Mouse (Mus musculus) heart, embryonic 15.5 days (tissue): ENCODE measurements around the gene Mtf1. TPM values are rescaled to one million over a fixed set of nuclear protein-coding genes. Genes with fewer than 3 reads are reported as not detected.

Experiments
- ATAC-seq: fragments of 200-750 bp; cut with Nextera tagmentation; replicated peaks from 2 replicates; pipeline ENCODE4 v1.8.0; 2017; ENCODE audit warnings: low read depth, moderate TSS enrichment; ENCODE audit not compliant: insufficient number of reproducible peaks, insufficient read depth, low FRiP score
- H3K27ac ChIP-seq: fragments of 300-500 bp; sonication (generic); 2 replicates; pipeline ENCODE4 v1.5.1; 2015; ENCODE audit warnings: mild to moderate bottlenecking, inconsistent platforms
- H3K27me3 ChIP-seq: fragments of 300-500 bp; sonication (generic); 2 replicates; pipeline ENCODE4 v1.6.1; 2015; ENCODE audit warnings: inconsistent platforms
- H3K36me3 ChIP-seq: fragments of 300-500 bp; sonication (generic); 2 replicates; pipeline ENCODE4 v1.6.1; 2015; ENCODE audit warnings: mild to moderate bottlenecking, inconsistent platforms
- H3K4me1 ChIP-seq: fragments of 300-500 bp; sonication (generic); replicated peaks from 2 replicates; pipeline ENCODE4 v1.6.1; 2015; ENCODE audit warnings: inconsistent platforms
- H3K4me2 ChIP-seq: fragments of 300-500 bp; sonication (generic); 2 replicates; pipeline ENCODE4 v1.6.1; 2015; ENCODE audit warnings: inconsistent platforms, mild to moderate bottlenecking, moderate library complexity
- H3K4me3 ChIP-seq: fragments of 300-500 bp; sonication (generic); 2 replicates; pipeline ENCODE4 v1.5.1; 2015; ENCODE audit warnings: mild to moderate bottlenecking, inconsistent platforms
- H3K9ac ChIP-seq: fragments of 300-500 bp; sonication (generic); 2 replicates; pipeline ENCODE4 v1.6.1; 2015; ENCODE audit warnings: mild to moderate bottlenecking, inconsistent platforms
- H3K9me3 ChIP-seq: fragments of 300-500 bp; sonication (generic); replicated peaks from 2 replicates; pipeline ENCODE4 v1.6.1; 2016; ENCODE audit warnings: inconsistent platforms
- WGBS: fragments of 180-500 bp; shearing (Covaris S2); methylation state at CpG from one replicate; pipeline ENCODE4 v1.1.7; 2015; ENCODE audit warnings: mixed read lengths; 5-methylcytosine and 5-hydroxymethylcytosine counted together
- polyA plus RNA-seq: library from polyadenylated mRNA; unstranded; fragments of >200 nt; fragmentation: Nextera tagmentation; extraction: Ambion mirVana; gene quantifications from 2 replicates; pipeline ENCODE4 v1.2.1, GENCODE M21; 2015

The Mtf1 gene
- polyA plus RNA-seq, 1 experiment from 2014 or later, result 10.1 TPM

GRCm38 (mm10) chr4:124825371-124825965, 23.6 kb downstream of the Mtf1 start:
- Histone ChIP-seq H3K27ac (no peak overlapping the region), H3K27me3 (no peaks in the 10 kb centered on the region), H3K4me2 (no peak overlapping the region), H3K4me3 (no peak overlapping the region), H3K4me1 (no peaks in the 10 kb centered on the region), H3K9ac (no peak overlapping the region), H3K36me3 (peaks cover 35% of the 10 kb centered on the region), H3K9me3 (no peaks in the 10 kb centered on the region)
- 95% methylated on average over 21 of the region's 21 CpGs for WGBS
- ATAC-seq, result no peak

- H3K9ac ChIP-seq, result no peak overlapping the region
- H3K27ac ChIP-seq, result no peak overlapping the region
- H3K27me3 ChIP-seq, result no peaks in the 10 kb centered on the region
- no peak overlapping the region for H3K4me2 ChIP-seq
- peaks cover 21% of the 10 kb centered on the region for H3K36me3 ChIP-seq
- H3K4me3 ChIP-seq, result no peak overlapping the region
- no peaks in the 10 kb centered on the region for H3K4me1 ChIP-seq
- whole genome bisulfite sequencing, result 63% methylated on average over 5 of the region's 5 CpGs
- ATAC-seq, result no peak
- H3K9me3 ChIP-seq, result no peaks in the 10 kb centered on the region
Observed at GRCm38 (mm10) chr4:124829671-124830070, 27.8 kb downstream of the Mtf1 start.

- no peak overlapping the region for H3K4me2 ChIP-seq
- WGBS, result 92% methylated on average over 10 of the region's 10 CpGs
- H3K36me3 ChIP-seq, result peaks cover 16% of the 10 kb centered on the region; the same call in 1 of the 2 replicates
- no peak overlapping the region for H3K4me3 ChIP-seq
- no peaks in the 10 kb centered on the region for H3K27me3 ChIP-seq
- H3K9ac ChIP-seq, result no peak overlapping the region
- H3K9me3 ChIP-seq, result no peaks in the 10 kb centered on the region
- no peaks in the 10 kb centered on the region for H3K4me1 ChIP-seq
- ATAC-seq, result no peak
- no peak overlapping the region for H3K27ac ChIP-seq
Observed at GRCm38 (mm10) chr4:124832796-124833195, 30.9 kb downstream of the Mtf1 start.

- 73% methylated on average over 14 of the region's 14 CpGs for WGBS
- Histone ChIP-seq H3K36me3 (peaks cover 40% of the 10 kb centered on the region), H3K9ac (no peak overlapping the region), H3K4me2 (no peak overlapping the region), H3K27ac (no peak overlapping the region), H3K27me3 (no peaks in the 10 kb centered on the region), H3K9me3 (no peaks in the 10 kb centered on the region), H3K4me3 (no peak overlapping the region), H3K4me1 (no peaks in the 10 kb centered on the region)
- ATAC-seq, result no peak
Observed at GRCm38 (mm10) chr4:124838035-124838700, 36.3 kb downstream of the Mtf1 start.

GRCm38 (mm10) chr4:124840998-124841397, 39.1 kb downstream of the Mtf1 start:
- H3K4me2 ChIP-seq, result no peak overlapping the region
- no peaks in the 10 kb centered on the region for H3K27me3 ChIP-seq
- no peaks in the 10 kb centered on the region for H3K9me3 ChIP-seq
- H3K36me3 ChIP-seq, result peaks cover 40% of the 10 kb centered on the region
- 95% methylated on average over 1 of the region's 1 CpGs for WGBS
- no peak for ATAC-seq
- H3K9ac ChIP-seq, result no peak overlapping the region
- H3K4me3 ChIP-seq, result no peak overlapping the region
- no peaks in the 10 kb centered on the region for H3K4me1 ChIP-seq
- H3K27ac ChIP-seq, result no peak overlapping the region

- H3K4me3 ChIP-seq, result no peak overlapping the region
- no peak overlapping the region for H3K27ac ChIP-seq
- no peaks in the 10 kb centered on the region for H3K9me3 ChIP-seq
- H3K4me2 ChIP-seq, result no peak overlapping the region
- WGBS, result 47% methylated on average over 11 of the region's 11 CpGs
- no peaks in the 10 kb centered on the region for H3K27me3 ChIP-seq
- peaks cover 27% of the 10 kb centered on the region for H3K36me3 ChIP-seq
- no peak overlapping the region for H3K9ac ChIP-seq
- ATAC-seq, result no peak
- H3K4me1 ChIP-seq, result peaks cover 2% of the 10 kb centered on the region; the same call in 1 of the 2 replicates
Observed at GRCm38 (mm10) chr4:124843493-124843892, 41.6 kb downstream of the Mtf1 start.

- no peak overlapping the region for H3K4me2 ChIP-seq
- no peak overlapping the region for H3K27ac ChIP-seq
- H3K9ac ChIP-seq, result no peak overlapping the region
- peaks cover 6% of the 10 kb centered on the region; the same call in 1 of the 2 replicates for H3K36me3 ChIP-seq
- peaks cover 22% of the 10 kb centered on the region for H3K4me1 ChIP-seq
- ATAC-seq, result no peak
- H3K4me3 ChIP-seq, result no peak overlapping the region
- no peaks in the 10 kb centered on the region for H3K9me3 ChIP-seq
- no peaks in the 10 kb centered on the region for H3K27me3 ChIP-seq
- 9% methylated on average over 8 of the region's 8 CpGs for WGBS
Observed at GRCm38 (mm10) chr4:124847573-124847972, 45.7 kb downstream of the Mtf1 start.

GRCm38 (mm10) chr4:124849631-124850260, 47.8 kb downstream of the Mtf1 start:
- Histone ChIP-seq H3K27ac (peak overlapping the region; percentile 89), H3K4me2 (peak overlapping the region; percentile 82), H3K27me3 (no peaks in the 10 kb centered on the region), H3K9ac (peak overlapping the region; percentile 83), H3K4me3 (peak overlapping the region; percentile 80), H3K9me3 (no peaks in the 10 kb centered on the region), H3K36me3 (peaks cover 10% of the 10 kb centered on the region; the same call in 1 of the 2 replicates), H3K4me1 (peaks cover 24% of the 10 kb centered on the region)
- WGBS, result 2% methylated on average over 24 of the region's 24 CpGs
- peak; percentile 15; the same call in 1 of the 2 replicates for ATAC-seq

- Histone ChIP-seq H3K27ac (peak within 1 kb of the TSS; percentile 89), H3K9me3 (no peaks in the 10 kb centered on the region), H3K27me3 (no peaks in the 10 kb centered on the region), H3K4me1 (peaks cover 24% of the 10 kb centered on the region), H3K4me2 (peak within 1 kb of the TSS; percentile 82), H3K36me3 (peaks cover 13% of the 10 kb centered on the region; the same call in 1 of the 2 replicates), H3K4me3 (peak within 1 kb of the TSS; percentile 80), H3K9ac (peak within 1 kb of the TSS; percentile 83)
- peak; percentile 91 for ATAC-seq
- under 1% methylated on average over 80 of the region's 90 CpGs for WGBS
Observed at GRCm38 (mm10) chr4:124850261-124850913, 48.5 kb downstream of the Mtf1 start, which contains the start of gene Yrdc. TSS of gene Yrdc (plus strand) at chr4:124850679.

- WGBS, result under 1% methylated on average over 74 of the region's 75 CpGs
Observed at GRCm38 (mm10) chr4:124850933-124851658, 49.2 kb downstream of the Mtf1 start, which contains the start of gene 1110065P20Rik. TSS of gene 1110065P20Rik (minus strand) at chr4:124851196.

More at GRCm38 (mm10) chr4:124850933-124851658, 49.2 kb downstream of the Mtf1 start, which contains the start of gene 1110065P20Rik:
- Histone ChIP-seq H3K36me3 (peaks cover 19% of the 10 kb centered on the region; the same call in 1 of the 2 replicates), H3K4me2 (peak within 1 kb of the TSS; percentile 82), H3K9ac (peak within 1 kb of the TSS; percentile 83), H3K4me1 (peaks cover 24% of the 10 kb centered on the region), H3K27me3 (no peaks in the 10 kb centered on the region), H3K27ac (peak within 1 kb of the TSS; percentile 89), H3K4me3 (peak within 1 kb of the TSS; percentile 80), H3K9me3 (no peaks in the 10 kb centered on the region)
- peak; percentile 66 for ATAC-seq
